Mouse (Mus musculus): ENCODE data around the gene Gsto1. TPM values are rescaled to one million over a fixed set of nuclear protein-coding genes. Genes with fewer than 3 reads are reported as not detected.

The Gsto1 gene
- total and polyA plus RNA-seq, 2 experiments = 116 to 149 TPM

GRCm38 (mm10) chr19:47890489-47891130 lies 35.8 kb downstream of the Gsto1 start:
- Histone ChIP-seq H3K27ac (replicated peaks; ENCODE audit: insufficient read depth, low read depth, low read length) (peak overlapping the region; percentile 56), H3K4me3 (ENCODE audit: insufficient read depth, low read depth, low read length) (peak overlapping the region; percentile 35), H3K79me2 (ENCODE audit: control insufficient read depth, insufficient read depth, low read length) (no peaks in the 10 kb centered on the region), H3K4me1 (ENCODE audit: control insufficient read depth, insufficient read depth, low read length) (0 out of 2 replicates have a peak, but pooled peaks cover 2% of the 10 kb centered on the region), H3K9ac (ENCODE audit: low read depth, low read length) (peak overlapping the region; percentile 37; the same call in 1 of the 2 replicates), H3K27me3 (ENCODE audit: control insufficient read depth, insufficient read depth, low read length) (no peaks in the 10 kb centered on the region), H3K36me3 (ENCODE audit: control insufficient read depth, insufficient read depth, low read length) (no peaks in the 10 kb centered on the region)
- 54% methylated on average over 10 of the region's 10 CpGs for WGBS
- DNase-seq (ENCODE audit: extremely low read depth, low read depth, low spot score) = peak; percentile 15
- TF ChIP-seq POLR2A (IDR thresholded peaks at IDR 0.05; ENCODE audit: extremely low read depth, insufficient read depth, low read length) = no peak
- no peak for TF ChIP-seq CTCF (IDR thresholded peaks at IDR 0.05; ENCODE audit: low read depth, low read length)

GRCm38 (mm10) chr19:47891562-47892312 lies 37.0 kb downstream of the Gsto1 start:
- Histone ChIP-seq H3K9ac (ENCODE audit: low read depth, low read length) (no peak overlapping the region), H3K27me3 (ENCODE audit: control insufficient read depth, insufficient read depth, low read length) (no peaks in the 10 kb centered on the region), H3K79me2 (ENCODE audit: control insufficient read depth, insufficient read depth, low read length) (no peaks in the 10 kb centered on the region), H3K4me3 (ENCODE audit: insufficient read depth, low read depth, low read length) (no peak overlapping the region), H3K4me1 (ENCODE audit: control insufficient read depth, insufficient read depth, low read length) (0 out of 2 replicates have a peak, but pooled peaks cover 2% of the 10 kb centered on the region), H3K27ac (replicated peaks; ENCODE audit: insufficient read depth, low read depth, low read length) (no peak overlapping the region), H3K36me3 (ENCODE audit: control insufficient read depth, insufficient read depth, low read length) (no peaks in the 10 kb centered on the region)
- DNase-seq (ENCODE audit: extremely low read depth, low read depth, low spot score) = no peak
- WGBS = 77% methylated on average over 11 of the region's 11 CpGs
- TF ChIP-seq POLR2A (IDR thresholded peaks at IDR 0.05; ENCODE audit: extremely low read depth, insufficient read depth, low read length) = no peak
- TF ChIP-seq CTCF (IDR thresholded peaks at IDR 0.05; ENCODE audit: low read depth, low read length) = no peak

- H3K36me3 ChIP-seq (ENCODE audit: control insufficient read depth, insufficient read depth, low read length) = no peaks in the 10 kb centered on the region
- TF ChIP-seq POLR2A (IDR thresholded peaks at IDR 0.05; ENCODE audit: extremely low read depth, insufficient read depth, low read length) = no peak
- TF ChIP-seq CTCF (IDR thresholded peaks at IDR 0.05; ENCODE audit: low read depth, low read length) = no peak
- 0 out of 2 replicates have a peak, but pooled peaks cover 2% of the 10 kb centered on the region for H3K4me1 ChIP-seq (ENCODE audit: control insufficient read depth, insufficient read depth, low read length)
- no peak for DNase-seq (ENCODE audit: extremely low read depth, low read depth, low spot score)
- H3K27me3 ChIP-seq (ENCODE audit: control insufficient read depth, insufficient read depth, low read length) = no peaks in the 10 kb centered on the region
- H3K79me2 ChIP-seq (ENCODE audit: control insufficient read depth, insufficient read depth, low read length) = no peaks in the 10 kb centered on the region
- 88% methylated on average over 6 of the region's 6 CpGs for WGBS
- H3K4me3 ChIP-seq (ENCODE audit: insufficient read depth, low read depth, low read length) = no peak overlapping the region
- no peak overlapping the region for H3K27ac ChIP-seq (replicated peaks; ENCODE audit: insufficient read depth, low read depth, low read length)
- no peak overlapping the region for H3K9ac ChIP-seq (ENCODE audit: low read depth, low read length)
These were observed 38.3 kb downstream of the Gsto1 start for GRCm38 (mm10) chr19:47893092-47893491.

GRCm38 (mm10) chr19:47898472-47899079 lies 43.8 kb downstream of the Gsto1 start:
- no peak for DNase-seq (ENCODE audit: extremely low read depth, low read depth, low spot score)
- 81% methylated on average over 8 of the region's 8 CpGs for WGBS
- H3K79me2 ChIP-seq (ENCODE audit: control insufficient read depth, insufficient read depth, low read length) = no peaks in the 10 kb centered on the region
- H3K4me3 ChIP-seq (ENCODE audit: insufficient read depth, low read depth, low read length) = no peak overlapping the region
- peaks cover 6% of the 10 kb centered on the region; the same call in 1 of the 2 replicates for H3K4me1 ChIP-seq (ENCODE audit: control insufficient read depth, insufficient read depth, low read length)
- H3K9ac ChIP-seq (ENCODE audit: low read depth, low read length) = no peak overlapping the region
- TF ChIP-seq POLR2A (IDR thresholded peaks at IDR 0.05; ENCODE audit: extremely low read depth, insufficient read depth, low read length) = no peak
- TF ChIP-seq CTCF (IDR thresholded peaks at IDR 0.05; ENCODE audit: low read depth, low read length) = no peak
- H3K27me3 ChIP-seq (ENCODE audit: control insufficient read depth, insufficient read depth, low read length) = no peaks in the 10 kb centered on the region
- H3K27ac ChIP-seq (replicated peaks; ENCODE audit: insufficient read depth, low read depth, low read length) = no peak overlapping the region
- no peaks in the 10 kb centered on the region for H3K36me3 ChIP-seq (ENCODE audit: control insufficient read depth, insufficient read depth, low read length)

- Histone ChIP-seq H3K4me1 (ENCODE audit: control insufficient read depth, insufficient read depth, low read length) (peaks cover 6% of the 10 kb centered on the region; the same call in 1 of the 2 replicates), H3K27ac (replicated peaks; ENCODE audit: insufficient read depth, low read depth, low read length) (no peak overlapping the region), H3K79me2 (ENCODE audit: control insufficient read depth, insufficient read depth, low read length) (no peaks in the 10 kb centered on the region), H3K4me3 (ENCODE audit: insufficient read depth, low read depth, low read length) (no peak overlapping the region), H3K36me3 (ENCODE audit: control insufficient read depth, insufficient read depth, low read length) (no peaks in the 10 kb centered on the region), H3K27me3 (ENCODE audit: control insufficient read depth, insufficient read depth, low read length) (no peaks in the 10 kb centered on the region), H3K9ac (ENCODE audit: low read depth, low read length) (no peak overlapping the region)
- WGBS = 57% methylated on average over 6 of the region's 6 CpGs
- 0 out of 2 replicates have a peak, but pooled peaks have one; percentile 10 for TF ChIP-seq CTCF (IDR thresholded peaks at IDR 0.05; ENCODE audit: low read depth, low read length)
- TF ChIP-seq POLR2A (IDR thresholded peaks at IDR 0.05; ENCODE audit: extremely low read depth, insufficient read depth, low read length) = no peak
- DNase-seq (ENCODE audit: extremely low read depth, low read depth, low spot score) = no peak
These were observed 45.2 kb downstream of the Gsto1 start for GRCm38 (mm10) chr19:47900012-47900411.

Data from liver, adult 2 months (tissue).